Mouse (Mus musculus): Measurements from ENCODE around the gene Ppm1k. TPM values are rescaled to one million over a fixed set of nuclear protein-coding genes. Genes with fewer than 3 reads are reported as not detected.
"Not testable (repeated sequence)": the region's sequence is repeated elsewhere in the genome, so short reads cannot be mapped to it uniquely, and the experiment has no call there.

Gene Ppm1k
- polyA plus RNA-seq, 1 experiment from 2014 or later = 9.4 TPM

DNA sequence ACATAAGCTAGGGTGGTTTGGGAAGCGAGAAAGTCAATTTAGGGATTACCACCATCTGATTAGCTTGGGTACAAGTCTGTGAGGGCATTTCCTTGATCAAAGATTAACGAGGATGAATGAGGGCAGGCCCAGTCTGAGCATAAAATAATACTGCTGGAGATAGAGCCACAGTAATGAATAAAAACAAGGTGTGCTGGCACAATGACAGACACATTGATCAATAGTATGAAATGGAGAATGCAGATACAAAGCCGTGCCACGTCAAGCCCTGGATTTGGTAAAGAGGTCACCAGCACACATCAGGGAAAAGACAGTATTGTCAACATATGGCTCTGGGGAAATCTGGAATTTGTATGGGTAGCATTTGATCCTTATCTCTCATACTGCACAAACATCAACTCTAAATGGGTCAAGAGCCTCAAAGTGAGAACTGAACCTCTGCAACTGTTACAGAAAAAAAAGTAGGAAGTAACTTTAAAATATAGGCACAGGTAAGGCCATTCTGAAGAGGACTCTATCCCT is 22.6 kb upstream of the Ppm1k start:
- Histone ChIP-seq H3K4me2 (ENCODE audit: low read depth, low read length) (no peak overlapping the region), H3K9ac (replicated peaks; ENCODE audit: low read depth, low read length) (no peak overlapping the region), H3K4me1 (ENCODE audit: control insufficient read depth, insufficient read depth, low read length) (no peaks in the 10 kb centered on the region), H3K9me3 (ENCODE audit: control insufficient read depth, low read length) (no peaks in the 10 kb centered on the region), H3K4me3 (ENCODE audit: low read depth, low read length) (no peak overlapping the region), H3K27me3 (ENCODE audit: control insufficient read depth, insufficient read depth, low read length) (no peaks in the 10 kb centered on the region), H3K27ac (ENCODE audit: low read depth, low read length) (no peak overlapping the region), H3K36me3 (ENCODE audit: control insufficient read depth, insufficient read depth, low read length) (no peaks in the 10 kb centered on the region)
- ATAC-seq (ENCODE audit: low read depth) = no peak
- WGBS = 90% methylated on average over 4 of the region's 4 CpGs

GRCm38 (mm10) chr6:57551211-57551796 is 16.0 kb upstream of the Ppm1k start:
- Histone ChIP-seq H3K27ac (ENCODE audit: low read depth, low read length) (no peak overlapping the region), H3K4me2 (ENCODE audit: low read depth, low read length) (no peak overlapping the region), H3K4me3 (ENCODE audit: low read depth, low read length) (no peak overlapping the region), H3K9ac (replicated peaks; ENCODE audit: low read depth, low read length) (no peak overlapping the region), H3K36me3 (ENCODE audit: control insufficient read depth, insufficient read depth, low read length) (no peaks in the 10 kb centered on the region), H3K4me1 (ENCODE audit: control insufficient read depth, insufficient read depth, low read length) (no peaks in the 10 kb centered on the region), H3K9me3 (ENCODE audit: control insufficient read depth, low read length) (no peaks in the 10 kb centered on the region), H3K27me3 (ENCODE audit: control insufficient read depth, insufficient read depth, low read length) (no peaks in the 10 kb centered on the region)
- no peak for ATAC-seq (ENCODE audit: low read depth)
- 83% methylated on average over 3 of the region's 3 CpGs for WGBS

- Histone ChIP-seq H3K9ac (replicated peaks; ENCODE audit: low read depth, low read length) (no peak overlapping the region), H3K27me3 (ENCODE audit: control insufficient read depth, insufficient read depth, low read length) (no peaks in the 10 kb centered on the region), H3K9me3 (ENCODE audit: control insufficient read depth, low read length) (no peaks in the 10 kb centered on the region), H3K36me3 (ENCODE audit: control insufficient read depth, insufficient read depth, low read length) (no peaks in the 10 kb centered on the region), H3K4me3 (ENCODE audit: low read depth, low read length) (no peak overlapping the region), H3K4me1 (ENCODE audit: control insufficient read depth, insufficient read depth, low read length) (no peaks in the 10 kb centered on the region), H3K4me2 (ENCODE audit: low read depth, low read length) (no peak overlapping the region), H3K27ac (ENCODE audit: low read depth, low read length) (no peak overlapping the region)
- 59% methylated on average over 2 of the region's 2 CpGs for WGBS
- no peak; the same call in 1 of the 2 replicates for ATAC-seq (ENCODE audit: low read depth)
Measured at GRCm38 (mm10) chr6:57544866-57545265, 9.6 kb upstream of the Ppm1k start.

GRCm38 (mm10) chr6:57543591-57543990 is 8.3 kb upstream of the Ppm1k start:
- not testable (repeated sequence) for ATAC-seq (ENCODE audit: low read depth); H3K36me3 ChIP-seq (ENCODE audit: control insufficient read depth, insufficient read depth, low read length); H3K4me3 ChIP-seq (ENCODE audit: low read depth, low read length); H3K27ac ChIP-seq (ENCODE audit: low read depth, low read length); H3K4me1 ChIP-seq (ENCODE audit: control insufficient read depth, insufficient read depth, low read length); H3K4me2 ChIP-seq (ENCODE audit: low read depth, low read length); H3K9me3 ChIP-seq (ENCODE audit: control insufficient read depth, low read length); H3K27me3 ChIP-seq (ENCODE audit: control insufficient read depth, insufficient read depth, low read length); H3K9ac ChIP-seq (replicated peaks; ENCODE audit: low read depth, low read length)

GRCm38 (mm10) chr6:57541737-57542335 is 6.6 kb upstream of the Ppm1k start:
- H3K4me3 ChIP-seq (ENCODE audit: low read depth, low read length) = no peak overlapping the region
- WGBS = 100% methylated on average over 1 of the region's 1 CpGs

DNA sequence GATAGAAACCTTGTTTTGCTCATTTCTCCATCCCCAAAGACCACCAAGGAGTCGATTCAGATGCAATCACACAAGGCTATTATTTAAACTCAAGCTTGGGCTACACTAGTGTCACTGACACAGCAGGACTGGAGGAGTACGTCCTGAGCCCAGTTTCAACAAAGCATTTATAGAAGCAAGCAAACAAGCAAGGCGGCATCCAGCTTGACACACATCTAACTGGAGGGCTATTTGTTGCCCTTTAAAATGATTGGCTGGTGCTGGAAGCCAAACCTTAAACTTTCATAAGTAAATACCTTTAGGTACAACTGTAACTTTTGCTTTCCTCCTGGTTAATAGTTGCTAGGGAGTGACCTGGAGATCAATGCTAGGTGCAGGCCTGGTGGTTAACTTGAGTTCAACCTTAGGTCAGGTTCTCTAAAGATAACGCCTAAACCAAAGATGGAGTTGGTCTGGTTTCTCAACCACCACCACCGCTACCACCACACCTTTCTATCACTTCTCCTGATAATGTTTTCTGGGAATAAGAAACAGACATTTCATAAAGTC is 5.8 kb upstream of the Ppm1k start:
- Histone ChIP-seq H3K9ac (replicated peaks; ENCODE audit: low read depth, low read length) (no peak overlapping the region), H3K36me3 (ENCODE audit: control insufficient read depth, insufficient read depth, low read length) (no peaks in the 10 kb centered on the region), H3K27ac (ENCODE audit: low read depth, low read length) (no peak overlapping the region), H3K27me3 (ENCODE audit: control insufficient read depth, insufficient read depth, low read length) (no peaks in the 10 kb centered on the region), H3K9me3 (ENCODE audit: control insufficient read depth, low read length) (no peaks in the 10 kb centered on the region), H3K4me1 (ENCODE audit: control insufficient read depth, insufficient read depth, low read length) (no peaks in the 10 kb centered on the region), H3K4me2 (ENCODE audit: low read depth, low read length) (no peak overlapping the region), H3K4me3 (ENCODE audit: low read depth, low read length) (no peak overlapping the region)
- ATAC-seq (ENCODE audit: low read depth) = no peak
- WGBS = 82% methylated on average over 5 of the region's 5 CpGs

More at GRCm38 (mm10) chr6:57541737-57542335, 6.6 kb upstream of the Ppm1k start:
- Histone ChIP-seq H3K4me2 (ENCODE audit: low read depth, low read length) (no peak overlapping the region), H3K27ac (ENCODE audit: low read depth, low read length) (no peak overlapping the region), H3K4me1 (ENCODE audit: control insufficient read depth, insufficient read depth, low read length) (no peaks in the 10 kb centered on the region), H3K36me3 (ENCODE audit: control insufficient read depth, insufficient read depth, low read length) (no peaks in the 10 kb centered on the region), H3K9ac (replicated peaks; ENCODE audit: low read depth, low read length) (no peak overlapping the region), H3K27me3 (ENCODE audit: control insufficient read depth, insufficient read depth, low read length) (no peaks in the 10 kb centered on the region), H3K9me3 (ENCODE audit: control insufficient read depth, low read length) (no peaks in the 10 kb centered on the region)
- ATAC-seq (ENCODE audit: low read depth) = no peak

GRCm38 (mm10) chr6:57537887-57538286 is 2.6 kb upstream of the Ppm1k start:
- Histone ChIP-seq H3K27ac (ENCODE audit: low read depth, low read length) (no peak overlapping the region), H3K9me3 (ENCODE audit: control insufficient read depth, low read length) (no peaks in the 10 kb centered on the region), H3K36me3 (ENCODE audit: control insufficient read depth, insufficient read depth, low read length) (no peaks in the 10 kb centered on the region), H3K4me1 (ENCODE audit: control insufficient read depth, insufficient read depth, low read length) (peaks cover 8% of the 10 kb centered on the region), H3K4me3 (ENCODE audit: low read depth, low read length) (no peak overlapping the region), H3K27me3 (ENCODE audit: control insufficient read depth, insufficient read depth, low read length) (no peaks in the 10 kb centered on the region), H3K9ac (replicated peaks; ENCODE audit: low read depth, low read length) (no peak overlapping the region), H3K4me2 (ENCODE audit: low read depth, low read length) (no peak overlapping the region)
- 94% methylated on average over 5 of the region's 5 CpGs for WGBS
- no peak for ATAC-seq (ENCODE audit: low read depth)

- H3K27me3 ChIP-seq (ENCODE audit: control insufficient read depth, insufficient read depth, low read length) = no peaks in the 10 kb centered on the region
- no peaks in the 10 kb centered on the region for H3K9me3 ChIP-seq (ENCODE audit: control insufficient read depth, low read length)
- ATAC-seq (ENCODE audit: low read depth) = peak; percentile 45
- 24% methylated on average over 14 of the region's 14 CpGs for WGBS
- H3K4me2 ChIP-seq (ENCODE audit: low read depth, low read length) = peak overlapping the region; percentile 62
- peak overlapping the region; percentile 25 for H3K27ac ChIP-seq (ENCODE audit: low read depth, low read length)
- peak overlapping the region; percentile 37; the same call in 1 of the 2 replicates for H3K9ac ChIP-seq (replicated peaks; ENCODE audit: low read depth, low read length)
- H3K4me1 ChIP-seq (ENCODE audit: control insufficient read depth, insufficient read depth, low read length) = peaks cover 8% of the 10 kb centered on the region
- no peaks in the 10 kb centered on the region for H3K36me3 ChIP-seq (ENCODE audit: control insufficient read depth, insufficient read depth, low read length)
- H3K4me3 ChIP-seq (ENCODE audit: low read depth, low read length) = peak overlapping the region; percentile 77
Measured at GRCm38 (mm10) chr6:57535971-57536669, 852 bp upstream of the Ppm1k start.

All from neural tube, embryonic 14.5 days (tissue).